Mouse (Mus musculus) limb, embryonic 15.5 days (tissue): Measurements from ENCODE around the gene Prex1. TPM values are rescaled to one million over a fixed set of nuclear protein-coding genes. Genes with fewer than 3 reads are reported as not detected.

ENCODE experiments used
- ATAC-seq: fragments of 200-750 bp; cut with Nextera tagmentation; 2 replicates; pipeline ENCODE4 v1.8.0; 2017; ENCODE audit warnings: low read depth, moderate TSS enrichment; ENCODE audit not compliant: insufficient number of reproducible peaks, low FRiP score, low TSS enrichment
- H3K27ac ChIP-seq: fragments of 300-500 bp; sonication (generic); 2 replicates; pipeline ENCODE4 v1.5.1; 2015; ENCODE audit warnings: moderate library complexity, mild to moderate bottlenecking, inconsistent platforms
- H3K27me3 ChIP-seq: fragments of 300-500 bp; sonication (generic); 2 replicates; pipeline ENCODE4 v1.6.1; 2015; ENCODE audit warnings: inconsistent platforms
- H3K36me3 ChIP-seq: fragments of 300-500 bp; sonication (generic); 2 replicates; pipeline ENCODE4 v1.6.1; 2015; ENCODE audit warnings: inconsistent platforms
- H3K4me1 ChIP-seq: fragments of 300-500 bp; sonication (generic); 2 replicates; pipeline ENCODE4 v1.6.1; 2015; ENCODE audit warnings: inconsistent platforms
- H3K4me2 ChIP-seq: fragments of 300-500 bp; sonication (generic); 2 replicates; pipeline ENCODE4 v1.6.1; 2015; ENCODE audit warnings: mild to moderate bottlenecking, inconsistent platforms
- H3K4me3 ChIP-seq: fragments of 300-500 bp; sonication (generic); 2 replicates; pipeline ENCODE4 v1.5.1; 2015; ENCODE audit warnings: mild to moderate bottlenecking, inconsistent platforms
- H3K9ac ChIP-seq: fragments of 300-500 bp; sonication (generic); 2 replicates; pipeline ENCODE4 v1.6.1; 2015; ENCODE audit warnings: inconsistent platforms
- H3K9me3 ChIP-seq: fragments of 300-500 bp; sonication (generic); 2 replicates; pipeline ENCODE4 v1.6.1; 2016; ENCODE audit warnings: inconsistent platforms
- WGBS: fragments of 180-500 bp; shearing (Covaris S2); methylation state at CpG from one replicate; pipeline ENCODE4 v1.1.7; 2015; 5-methylcytosine and 5-hydroxymethylcytosine counted together
- polyA plus RNA-seq: library from polyadenylated mRNA; unstranded; fragments of >200 nt; fragmentation: Nextera tagmentation; extraction: Ambion mirVana; gene quantifications from 2 replicates; pipeline ENCODE4 v1.2.1, GENCODE M21; 2015

The Prex1 gene
- polyA plus RNA-seq, 1 experiment from 2014 or later: 19.1 TPM

DNA sequence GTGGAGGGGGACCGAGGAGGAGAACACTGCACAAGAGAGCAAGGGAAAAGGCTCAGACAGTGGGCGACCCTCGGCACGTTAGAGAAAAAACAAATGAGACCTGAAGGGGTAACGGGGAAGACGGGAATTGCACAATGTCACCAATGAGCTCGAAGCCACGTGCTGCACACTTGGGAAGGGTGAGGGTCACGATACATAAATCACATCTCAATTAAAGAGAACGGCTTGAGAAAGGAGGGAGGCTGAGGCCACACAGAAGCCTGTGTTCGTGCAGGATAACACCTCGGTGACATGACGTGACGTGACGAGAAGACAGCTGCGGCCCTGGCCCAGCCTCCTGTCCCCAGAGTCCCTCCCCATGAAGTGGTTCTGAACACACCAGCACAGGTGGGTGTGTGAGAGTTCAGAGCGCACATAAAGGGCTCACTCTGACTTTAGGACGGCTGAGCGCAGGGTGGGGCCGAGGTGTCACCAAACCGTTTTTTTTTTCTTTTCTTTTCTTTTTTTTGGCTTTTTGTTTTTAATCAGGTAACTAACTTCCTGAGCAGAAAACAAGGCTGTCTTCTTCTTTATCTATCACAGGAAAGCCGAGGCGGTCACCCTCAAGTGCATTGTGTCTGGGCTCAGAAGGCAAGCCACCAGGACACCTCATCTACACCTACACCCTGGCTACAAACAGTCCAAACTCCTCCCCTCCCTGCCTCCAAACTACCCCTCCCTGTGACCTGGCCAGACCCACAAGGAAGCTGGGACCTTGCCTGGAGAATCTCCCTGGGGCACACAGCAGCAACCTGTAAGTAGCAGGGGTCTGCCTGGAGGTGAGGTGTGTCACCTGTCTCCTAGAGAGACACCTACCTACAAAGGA lies 12.2 kb downstream of the Prex1 start:
- Histone ChIP-seq H3K4me3 (no peak overlapping the region), H3K27me3 (no peaks in the 10 kb centered on the region), H3K4me1 (peaks cover 5% of the 10 kb centered on the region; the same call in 1 of the 2 replicates), H3K27ac (no peak overlapping the region), H3K36me3 (peaks cover 7% of the 10 kb centered on the region; the same call in 1 of the 2 replicates), H3K4me2 (no peak overlapping the region), H3K9ac (no peak overlapping the region), H3K9me3 (no peaks in the 10 kb centered on the region)
- no peak for ATAC-seq
- WGBS: 50% methylated on average over 23 of the region's 23 CpGs

- Histone ChIP-seq H3K9me3 (no peaks in the 10 kb centered on the region), H3K27me3 (no peaks in the 10 kb centered on the region), H3K4me2 (no peak overlapping the region), H3K36me3 (peaks cover 7% of the 10 kb centered on the region; the same call in 1 of the 2 replicates), H3K4me1 (peaks cover 5% of the 10 kb centered on the region; the same call in 1 of the 2 replicates), H3K4me3 (no peak overlapping the region), H3K9ac (no peak overlapping the region), H3K27ac (no peak overlapping the region)
- WGBS: 72% methylated on average over 13 of the region's 13 CpGs
- ATAC-seq: no peak
Observed at GRCm38 (mm10) chr2:166700732-166701131, 12.9 kb downstream of the Prex1 start.

- Histone ChIP-seq H3K4me2 (no peak overlapping the region), H3K27me3 (no peaks in the 10 kb centered on the region), H3K4me1 (peaks cover 5% of the 10 kb centered on the region; the same call in 1 of the 2 replicates), H3K9ac (no peak overlapping the region), H3K36me3 (peaks cover 3% of the 10 kb centered on the region; the same call in 1 of the 2 replicates), H3K27ac (no peak overlapping the region), H3K4me3 (no peak overlapping the region), H3K9me3 (no peaks in the 10 kb centered on the region)
- WGBS: 48% methylated on average over 8 of the region's 8 CpGs
- no peak for ATAC-seq
Observed at GRCm38 (mm10) chr2:166700116-166700515, 13.5 kb downstream of the Prex1 start.

DNA sequence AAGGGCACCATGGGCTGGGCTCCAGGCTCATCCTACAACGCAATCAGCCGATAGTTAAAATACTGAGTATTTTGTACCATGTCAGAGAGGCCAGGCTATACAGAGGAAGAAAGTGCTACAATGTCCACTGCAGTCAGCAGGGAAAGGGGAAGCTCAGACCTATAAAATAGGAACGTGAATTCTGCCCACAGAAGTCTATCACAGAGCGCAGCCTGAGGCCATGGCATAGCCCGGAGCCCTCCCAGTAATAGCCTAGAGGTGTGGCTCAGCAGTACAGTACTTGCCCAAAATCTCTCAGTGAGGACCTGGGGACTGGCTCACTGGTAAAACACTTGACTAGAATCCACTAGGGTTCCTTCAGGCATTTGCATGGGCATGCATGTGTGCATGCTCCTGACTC lies 14.1 kb downstream of the Prex1 start:
- peaks cover 5% of the 10 kb centered on the region; the same call in 1 of the 2 replicates for H3K4me1 ChIP-seq

GRCm38 (mm10) chr2:166694616-166695015 lies 19.0 kb downstream of the Prex1 start:
- peaks cover 13% of the 10 kb centered on the region for H3K4me1 ChIP-seq
- no peak overlapping the region for H3K27ac ChIP-seq
- ATAC-seq: no peak
- no peaks in the 10 kb centered on the region for H3K36me3 ChIP-seq
- 89% methylated on average over 2 of the region's 2 CpGs for WGBS
- H3K9ac ChIP-seq: no peak overlapping the region
- H3K4me3 ChIP-seq: no peak overlapping the region
- H3K9me3 ChIP-seq: no peaks in the 10 kb centered on the region
- no peak overlapping the region for H3K4me2 ChIP-seq
- no peaks in the 10 kb centered on the region for H3K27me3 ChIP-seq

More for the DNA sequence above, 14.1 kb downstream of the Prex1 start:
- H3K4me3 ChIP-seq: no peak overlapping the region
- H3K9me3 ChIP-seq: no peaks in the 10 kb centered on the region
- no peaks in the 10 kb centered on the region for H3K36me3 ChIP-seq
- no peak overlapping the region for H3K9ac ChIP-seq
- WGBS: 80% methylated on average over 5 of the region's 5 CpGs
- H3K27ac ChIP-seq: no peak overlapping the region
- no peaks in the 10 kb centered on the region for H3K27me3 ChIP-seq
- H3K4me2 ChIP-seq: no peak overlapping the region
- ATAC-seq: no peak

GRCm38 (mm10) chr2:166693394-166693793 lies 20.2 kb downstream of the Prex1 start:
- Histone ChIP-seq H3K36me3 (no peaks in the 10 kb centered on the region), H3K4me2 (no peak overlapping the region), H3K4me1 (peaks cover 13% of the 10 kb centered on the region), H3K27ac (peak overlapping the region; percentile 22; the same call in 1 of the 2 replicates), H3K4me3 (no peak overlapping the region), H3K27me3 (no peaks in the 10 kb centered on the region), H3K9me3 (no peaks in the 10 kb centered on the region), H3K9ac (no peak overlapping the region)
- no peak for ATAC-seq
- WGBS: 73% methylated on average over 4 of the region's 4 CpGs

GRCm38 (mm10) chr2:166691602-166692509 lies 21.8 kb downstream of the Prex1 start:
- Histone ChIP-seq H3K36me3 (no peaks in the 10 kb centered on the region), H3K27ac (peak overlapping the region; percentile 72), H3K9ac (no peak overlapping the region), H3K27me3 (no peaks in the 10 kb centered on the region), H3K4me3 (no peak overlapping the region), H3K4me1 (peaks cover 21% of the 10 kb centered on the region), H3K4me2 (no peak overlapping the region), H3K9me3 (no peaks in the 10 kb centered on the region)
- WGBS: 54% methylated on average over 23 of the region's 23 CpGs
- ATAC-seq: peak; percentile 56; the same call in 1 of the 2 replicates

GRCm38 (mm10) chr2:166686917-166687316 lies 26.7 kb downstream of the Prex1 start:
- ATAC-seq: no peak
- Histone ChIP-seq H3K4me1 (peaks cover 25% of the 10 kb centered on the region; the same call in 1 of the 2 replicates), H3K9ac (no peak overlapping the region), H3K27me3 (no peaks in the 10 kb centered on the region), H3K9me3 (no peaks in the 10 kb centered on the region), H3K27ac (peak overlapping the region; percentile 47; the same call in 1 of the 2 replicates), H3K4me3 (no peak overlapping the region), H3K4me2 (no peak overlapping the region), H3K36me3 (no peaks in the 10 kb centered on the region)
- WGBS: 40% methylated on average over 6 of the region's 6 CpGs

DNA sequence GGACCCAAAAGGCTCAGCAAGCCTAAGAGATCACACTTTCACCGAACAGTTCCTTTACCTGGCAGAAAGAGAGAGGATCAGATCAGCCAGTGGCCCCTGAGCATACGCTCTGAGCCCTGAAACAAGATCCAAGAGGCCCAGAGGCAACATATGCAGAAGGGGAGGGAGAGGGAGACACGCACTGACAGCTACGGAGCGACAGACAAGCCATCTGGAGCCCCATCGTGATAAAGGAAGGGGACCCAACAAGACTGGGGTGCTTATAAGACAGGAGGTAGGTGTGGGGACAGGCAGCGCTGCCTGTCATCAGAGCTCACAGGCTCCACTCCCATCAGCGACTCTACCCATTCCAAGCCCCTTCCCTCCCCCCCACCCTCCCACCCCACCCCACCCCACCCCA lies 27.8 kb downstream of the Prex1 start:
- Histone ChIP-seq H3K27ac (no peak overlapping the region), H3K9me3 (no peaks in the 10 kb centered on the region), H3K9ac (no peak overlapping the region), H3K36me3 (no peaks in the 10 kb centered on the region), H3K4me1 (peaks cover 25% of the 10 kb centered on the region; the same call in 1 of the 2 replicates), H3K4me3 (no peak overlapping the region), H3K27me3 (no peaks in the 10 kb centered on the region), H3K4me2 (no peak overlapping the region)
- 53% methylated on average over 7 of the region's 8 CpGs for WGBS
- ATAC-seq: no peak

- Histone ChIP-seq H3K4me1 (peaks cover 29% of the 10 kb centered on the region), H3K27ac (no peak overlapping the region), H3K36me3 (no peaks in the 10 kb centered on the region), H3K4me3 (no peak overlapping the region), H3K27me3 (no peaks in the 10 kb centered on the region), H3K9me3 (no peaks in the 10 kb centered on the region), H3K4me2 (no peak overlapping the region), H3K9ac (no peak overlapping the region)
- 15% methylated on average over 13 of the region's 13 CpGs for WGBS
- no peak for ATAC-seq
Observed at GRCm38 (mm10) chr2:166683885-166684544, 29.6 kb downstream of the Prex1 start.

GRCm38 (mm10) chr2:166682866-166683265 lies 30.8 kb downstream of the Prex1 start:
- no peak overlapping the region for H3K27ac ChIP-seq
- ATAC-seq: no peak

More at GRCm38 (mm10) chr2:166682866-166683265, 30.8 kb downstream of the Prex1 start:
- Histone ChIP-seq H3K9me3 (no peaks in the 10 kb centered on the region), H3K4me1 (peaks cover 37% of the 10 kb centered on the region), H3K4me3 (no peak overlapping the region), H3K4me2 (no peak overlapping the region), H3K9ac (no peak overlapping the region), H3K36me3 (no peaks in the 10 kb centered on the region), H3K27me3 (no peaks in the 10 kb centered on the region)
- WGBS: 41% methylated on average over 4 of the region's 4 CpGs
